Comparison of ENCODE assay signal across 16 mouse cellular contexts in genomic region chr6:36775647-36776360, GRCm38 (mm10). TPM values are rescaled to one million over a fixed set of nuclear protein-coding genes. Genes with fewer than 3 reads are reported as not detected.
DNase-seq lines count a peak whose midpoint lies in the region; ATAC-seq and TF ChIP-seq lines count a peak whose summit lies in the region.
"Had no signal": no experiment of that assay in that cellular context is flagged by ENCODE, and none has a peak within 500 bp of the region (broad histone marks: within the 10 kb centered on the region; RNA-seq: fewer than 3 reads in every experiment).

No protein-coding gene starts in this region.

- no peaks in the 10 kb centered on the region for H3K9me3 ChIP-seq in forebrain, embryonic 12.5 days
- H3K9me3 ChIP-seq in hindbrain, postnatal 0 days (ENCODE audit: low read length) = no peaks in the 10 kb centered on the region
- no peaks in the 10 kb centered on the region for H3K9me3 ChIP-seq in neural tube, embryonic 13.5 days
- H3K9me3 ChIP-seq in intestine, embryonic 16.5 days (ENCODE audit: control insufficient read depth, low read length) = no peaks in the 10 kb centered on the region
- H3K9me3 ChIP-seq: limb, embryonic 12.5 days; stomach, embryonic 15.5 days had no signal

- TF ChIP-seq CTCF in hindbrain, postnatal 0 days (IDR thresholded peaks at IDR 0.05; ENCODE audit: low read depth) = no peak

- H3K9ac ChIP-seq in forebrain, embryonic 12.5 days = no peak overlapping the region
- H3K9ac ChIP-seq in hindbrain, postnatal 0 days (replicated peaks; ENCODE audit: low read length) = no peak overlapping the region
- no peak overlapping the region for H3K9ac ChIP-seq in neural tube, embryonic 13.5 days
- no peak overlapping the region for H3K9ac ChIP-seq in intestine, embryonic 16.5 days (ENCODE audit: low read depth, low read length)
- H3K9ac ChIP-seq: limb, embryonic 12.5 days; stomach, embryonic 15.5 days had no signal

- DNase-seq in cerebellum, postnatal 10 days = peak; percentile 39 to 49
- DNase-seq in cerebellum, adult 9-11 months = no peak
- peak; percentile 64 for DNase-seq in hindbrain, postnatal 0 days (ENCODE audit: low spot score)
- DNase-seq in kidney, postnatal 25 days = no peak
- DNase-seq: cerebellum, postnatal 36 days; heart, adult 11 months; heart, postnatal 4 days; kidney, postnatal 14 days; lung, adult 2 months had no signal

- peak; percentile 75 for ATAC-seq in forebrain, embryonic 12.5 days (ENCODE audit: low FRiP score)
- ATAC-seq in hindbrain, postnatal 0 days = peak; percentile 70
- ATAC-seq in neural tube, embryonic 13.5 days (ENCODE audit: low read depth) = peak; percentile 77
- no peak for ATAC-seq in inflammation-experienced regulatory T-cells, adult 6 months
- ATAC-seq in intestine, embryonic 16.5 days = no peak

- H3K27ac ChIP-seq in forebrain, embryonic 12.5 days = peak overlapping the region; percentile 73
- peak overlapping the region; percentile 73 for H3K27ac ChIP-seq in hindbrain, postnatal 0 days
- peak overlapping the region; percentile 61 for H3K27ac ChIP-seq in neural tube, embryonic 13.5 days (replicated peaks)
- H3K27ac ChIP-seq in intestine, embryonic 16.5 days (ENCODE audit: low read length) = no peak overlapping the region
- H3K27ac ChIP-seq: limb, embryonic 12.5 days; stomach, embryonic 15.5 days had no signal

- peak overlapping the region; percentile 35 for H3K4me2 ChIP-seq in forebrain, embryonic 12.5 days
- H3K4me2 ChIP-seq in hindbrain, postnatal 0 days (ENCODE audit: low read depth, low read length) = no peak overlapping the region
- peak overlapping the region; percentile 24 for H3K4me2 ChIP-seq in neural tube, embryonic 13.5 days
- no peak overlapping the region for H3K4me2 ChIP-seq in intestine, embryonic 16.5 days (ENCODE audit: low read depth, low read length)
- H3K4me2 ChIP-seq: limb, embryonic 12.5 days; stomach, embryonic 15.5 days had no signal

- peaks cover 8% of the 10 kb centered on the region for H3K36me3 ChIP-seq in forebrain, embryonic 12.5 days (replicated peaks)
- H3K36me3 ChIP-seq in hindbrain, postnatal 0 days (ENCODE audit: insufficient read depth, low read length) = peaks cover 7% of the 10 kb centered on the region; the same call in 1 of the 2 replicates
- peaks cover 9% of the 10 kb centered on the region for H3K36me3 ChIP-seq in neural tube, embryonic 13.5 days
- H3K36me3 ChIP-seq in intestine, embryonic 16.5 days (ENCODE audit: control insufficient read depth, insufficient read depth, low read length) = no peaks in the 10 kb centered on the region
- H3K36me3 ChIP-seq: stomach, embryonic 15.5 days had no signal

- peaks cover 60% of the 10 kb centered on the region for H3K4me1 ChIP-seq in forebrain, embryonic 12.5 days
- peaks cover 11% of the 10 kb centered on the region for H3K4me1 ChIP-seq in hindbrain, postnatal 0 days (ENCODE audit: insufficient read depth, low read length)
- peaks cover 69% of the 10 kb centered on the region for H3K4me1 ChIP-seq in neural tube, embryonic 13.5 days (replicated peaks)
- H3K4me1 ChIP-seq in intestine, embryonic 16.5 days (ENCODE audit: control insufficient read depth, insufficient read depth, low read length) = no peaks in the 10 kb centered on the region; the same call in 1 of the 2 replicates
- H3K4me1 ChIP-seq: megakaryocyte, embryonic 14.5 days had no signal

- 10% methylated on average over 10 of the region's 10 CpGs for WGBS in forebrain, embryonic 12.5 days
- 28% methylated on average over 10 of the region's 10 CpGs for WGBS in hindbrain, postnatal 0 days
- WGBS in neural tube, embryonic 13.5 days = 13% methylated on average over 10 of the region's 10 CpGs
- WGBS in intestine, embryonic 16.5 days = 62% methylated on average over 10 of the region's 10 CpGs

- no peaks in the 10 kb centered on the region for H3K27me3 ChIP-seq in forebrain, embryonic 12.5 days
- H3K27me3 ChIP-seq in hindbrain, postnatal 0 days (ENCODE audit: insufficient read depth, low read length) = no peaks in the 10 kb centered on the region
- peaks cover 3% of the 10 kb centered on the region for H3K27me3 ChIP-seq in neural tube, embryonic 13.5 days
- no peaks in the 10 kb centered on the region for H3K27me3 ChIP-seq in intestine, embryonic 16.5 days (replicated peaks; ENCODE audit: control insufficient read depth, insufficient read depth, low read length)
- H3K27me3 ChIP-seq: limb, embryonic 12.5 days; megakaryocyte, embryonic 14.5 days; stomach, embryonic 15.5 days had no signal

- no peak overlapping the region for H3K4me3 ChIP-seq in forebrain, embryonic 12.5 days (replicated peaks)
- H3K4me3 ChIP-seq in hindbrain, postnatal 0 days (ENCODE audit: low read length) = no peak overlapping the region
- H3K4me3 ChIP-seq in neural tube, embryonic 13.5 days = no peak overlapping the region
- H3K4me3 ChIP-seq in intestine, embryonic 16.5 days (ENCODE audit: low read length) = no peak overlapping the region
- H3K4me3 ChIP-seq: limb, embryonic 12.5 days; megakaryocyte, embryonic 14.5 days; stomach, embryonic 15.5 days had no signal

RNA-seq across cellular contexts. Expression of gene Ptn, which starts 34.2 kb away (rescaled TPM):
- polyA plus RNA-seq in forebrain, embryonic 12.5 days (2016; fragmentation: Nextera tagmentation; extraction: Ambion mirVana) = 310 and 357 TPM in 2 replicates
- total RNA-seq in hindbrain, postnatal 0 days (2014; rRNA removed) = 396 and 403 TPM in 2 replicates
- polyA plus RNA-seq in hindbrain, postnatal 0 days (2015; fragmentation: Nextera tagmentation; extraction: Ambion mirVana) = 1,251 and 1,433 TPM in 2 replicates
- polyA plus RNA-seq in neural tube, embryonic 13.5 days (2015; fragmentation: Nextera tagmentation; extraction: Ambion mirVana) = 622 and 732 TPM in 2 replicates
- under 1 TPM in 1 of 3 experiments, not detected in 2; 0.38 TPM for polyA plus RNA-seq in inflammation-experienced regulatory T-cells, adult 6 months (2017; shearing (Covaris generic))
- 198 and 222 TPM in 2 replicates for polyA plus RNA-seq in intestine, embryonic 16.5 days (2015; fragmentation: Nextera tagmentation; extraction: Ambion mirVana)

Comparison
In these comparisons a context has a peak if more than half of its experiments do, and no peak if none do; other contexts are left out.
1. DNase-seq: peak in cerebellum, postnatal 10 days (2 of 2) and hindbrain, postnatal 0 days (single experiment); none in cerebellum, adult 9-11 months (single experiment) and kidney, postnatal 25 days (0 of 2).
2. ATAC-seq: peak in forebrain, embryonic 12.5 days (single experiment), hindbrain, postnatal 0 days (single experiment) and neural tube, embryonic 13.5 days (single experiment); none in inflammation-experienced regulatory T-cells, adult 6 months (single experiment) and intestine, embryonic 16.5 days (single experiment).
3. H3K4me2 ChIP-seq: peak in forebrain, embryonic 12.5 days (single experiment) and neural tube, embryonic 13.5 days (single experiment); none in hindbrain, postnatal 0 days (single experiment) and intestine, embryonic 16.5 days (single experiment).
4. RNA of gene Ptn, which starts 34.2 kb away (polyA plus RNA-seq): 1,251 to 1,433 TPM in hindbrain, postnatal 0 days, 622 to 732 TPM in neural tube, embryonic 13.5 days, 310 to 357 TPM in forebrain, embryonic 12.5 days and 198 to 222 TPM in intestine, embryonic 16.5 days; 0.38 TPM in inflammation-experienced regulatory T-cells, adult 6 months; every median in the first group is over 100 times any median in the second.